Mouse (Mus musculus) urinary bladder, postnatal 14 days (tissue): ENCODE data around the gene Spop.
"Not testable (repeated sequence)": the region's sequence is repeated elsewhere in the genome, so short reads cannot be mapped to it uniquely, and the experiment has no call there.

Experiments used
- DNase-seq: peaks from one replicate; pipeline ENCODE4 v3.0.0; 2021; ENCODE audit warnings: low spot score

Gene Spop

DNA sequence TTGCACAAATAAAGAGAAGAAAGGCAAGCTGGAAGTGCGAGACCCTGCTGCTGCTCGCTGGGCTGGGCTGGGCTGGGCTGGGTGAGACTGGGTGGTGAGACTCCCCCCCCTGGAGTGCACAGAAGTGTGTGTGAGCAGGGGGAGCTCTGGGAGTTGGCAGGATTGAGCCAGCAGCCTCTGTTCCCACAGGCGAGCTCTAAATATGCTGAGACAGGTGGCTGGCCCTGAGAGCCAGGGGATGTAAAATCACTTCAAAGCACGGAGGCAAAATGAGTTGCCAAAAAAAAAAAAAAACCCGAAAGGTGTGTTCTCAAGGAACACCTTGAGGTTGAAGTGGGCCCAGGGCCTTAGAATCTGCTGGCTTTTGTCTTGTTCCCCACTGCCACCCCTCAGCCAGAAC, 22.1 kb upstream of the Spop start:
- no peak for DNase-seq

DNA sequence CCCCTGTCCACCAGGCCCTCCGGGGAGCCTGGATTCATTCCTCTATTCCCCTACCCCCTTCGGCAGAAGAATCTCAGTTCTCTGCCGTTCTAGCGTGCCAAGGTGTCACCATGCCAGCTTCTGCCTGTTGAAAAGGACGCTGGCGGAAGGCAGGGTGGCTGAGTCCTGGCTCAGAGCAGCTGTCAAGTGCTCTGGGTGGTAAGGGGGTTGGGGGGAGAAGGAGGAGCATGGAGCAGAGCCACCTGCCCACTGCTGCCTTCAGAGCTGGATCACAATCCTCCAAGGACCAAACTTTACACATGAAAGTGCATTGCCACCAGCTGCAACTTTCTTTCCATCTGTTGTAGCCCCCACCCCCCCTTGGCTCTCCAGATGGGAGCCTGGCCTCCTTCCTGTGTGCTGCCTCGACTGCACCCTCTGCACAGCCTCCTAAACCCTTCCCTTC, 21.6 kb upstream of the Spop start:
- no peak for DNase-seq

DNA sequence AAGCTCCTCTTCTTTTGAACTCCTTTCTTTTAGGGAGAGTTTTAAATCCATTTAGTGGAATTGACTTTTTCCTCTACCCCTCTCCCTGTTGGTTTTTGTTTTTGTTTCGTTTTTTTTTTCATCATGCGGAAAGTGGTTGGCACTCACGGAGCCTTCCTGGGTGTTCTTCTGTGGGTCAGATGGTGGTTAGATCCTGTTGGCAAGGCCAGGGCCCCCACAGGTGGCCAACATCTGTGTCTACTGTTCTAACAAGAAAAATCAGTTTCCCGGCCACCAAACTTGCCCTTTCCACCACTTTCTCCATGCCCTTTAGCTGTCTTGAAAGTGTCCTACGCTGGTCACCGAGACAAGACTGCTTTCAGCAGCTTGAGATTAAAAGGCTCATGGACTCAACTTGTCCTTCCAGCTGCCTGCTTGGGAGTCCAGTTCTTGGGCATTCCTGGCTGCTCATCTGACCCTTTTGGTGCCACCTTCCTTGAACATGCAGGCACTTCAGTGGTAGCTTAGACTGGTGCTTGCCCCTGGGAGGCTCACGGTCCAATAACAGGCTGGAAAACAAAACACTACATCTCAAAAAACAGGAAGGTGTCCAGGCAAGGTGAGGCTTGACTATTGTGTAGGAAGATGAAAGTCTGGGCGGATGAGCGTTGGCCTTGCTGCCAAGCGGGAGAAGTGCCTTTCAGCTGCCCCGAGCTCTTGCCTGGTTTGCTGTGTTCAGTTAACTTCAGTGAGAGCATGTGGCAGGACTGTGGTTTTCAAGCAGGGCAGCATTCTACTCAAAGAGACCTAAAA, 21.0 kb upstream of the Spop start:
- no peak for DNase-seq

DNA sequence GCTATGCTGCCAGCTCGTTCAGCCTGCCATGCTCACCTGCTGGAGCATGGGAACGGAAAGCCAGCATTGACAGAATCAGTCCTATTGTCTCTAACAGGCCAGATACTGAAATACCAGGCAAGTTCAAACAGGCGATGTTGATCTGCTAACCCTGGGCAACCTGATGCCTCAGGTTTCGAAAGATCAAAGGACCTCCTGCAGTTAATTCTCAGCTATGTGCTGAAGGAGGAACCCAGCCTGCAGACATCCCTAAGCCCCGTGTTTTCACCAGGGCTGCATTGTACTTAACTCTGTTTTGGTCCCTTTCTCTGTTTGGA, 20.4 kb upstream of the Spop start:
- no peak for DNase-seq

DNA sequence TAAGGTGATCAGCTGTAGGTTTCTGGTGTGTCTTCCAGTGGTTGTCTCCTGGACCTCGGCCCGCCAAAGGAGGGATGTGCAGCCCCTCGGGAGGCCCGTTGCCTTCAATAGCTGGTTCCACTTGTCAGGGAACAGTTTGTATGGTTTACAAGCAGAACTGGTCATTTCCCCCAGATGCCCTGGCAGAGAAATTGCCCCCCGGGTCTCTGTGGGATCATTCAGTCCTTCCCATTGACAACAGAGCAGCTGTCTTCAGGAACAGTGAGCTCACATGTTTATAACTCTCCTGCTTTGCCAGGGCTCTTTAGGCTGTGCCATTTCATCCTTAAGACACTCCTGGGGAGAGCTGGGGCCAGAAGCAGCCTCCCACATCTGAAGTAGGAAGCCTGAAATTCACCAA, 19.8 kb upstream of the Spop start:
- no peak for DNase-seq

DNA sequence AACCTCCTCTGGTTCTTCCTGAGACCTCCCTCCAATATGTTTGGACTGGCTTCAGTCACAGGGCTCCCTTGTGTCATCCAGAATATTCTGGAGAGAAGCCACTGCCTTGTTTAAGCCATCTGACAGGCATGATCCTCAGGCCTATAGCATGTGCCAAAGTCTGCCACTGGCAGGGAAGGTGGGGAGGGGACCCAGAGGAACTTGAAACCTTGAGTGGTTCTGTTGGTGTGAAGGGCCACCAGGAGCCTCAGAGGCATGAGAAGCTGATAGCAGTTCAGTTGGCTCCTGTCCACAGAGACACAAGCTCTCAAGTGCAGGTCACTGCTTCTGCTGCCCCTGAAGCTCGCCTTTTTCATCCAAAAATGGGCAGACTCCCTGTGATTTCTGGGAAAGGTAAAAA, 17.3 kb upstream of the Spop start:
- DNase-seq: no peak

DNA sequence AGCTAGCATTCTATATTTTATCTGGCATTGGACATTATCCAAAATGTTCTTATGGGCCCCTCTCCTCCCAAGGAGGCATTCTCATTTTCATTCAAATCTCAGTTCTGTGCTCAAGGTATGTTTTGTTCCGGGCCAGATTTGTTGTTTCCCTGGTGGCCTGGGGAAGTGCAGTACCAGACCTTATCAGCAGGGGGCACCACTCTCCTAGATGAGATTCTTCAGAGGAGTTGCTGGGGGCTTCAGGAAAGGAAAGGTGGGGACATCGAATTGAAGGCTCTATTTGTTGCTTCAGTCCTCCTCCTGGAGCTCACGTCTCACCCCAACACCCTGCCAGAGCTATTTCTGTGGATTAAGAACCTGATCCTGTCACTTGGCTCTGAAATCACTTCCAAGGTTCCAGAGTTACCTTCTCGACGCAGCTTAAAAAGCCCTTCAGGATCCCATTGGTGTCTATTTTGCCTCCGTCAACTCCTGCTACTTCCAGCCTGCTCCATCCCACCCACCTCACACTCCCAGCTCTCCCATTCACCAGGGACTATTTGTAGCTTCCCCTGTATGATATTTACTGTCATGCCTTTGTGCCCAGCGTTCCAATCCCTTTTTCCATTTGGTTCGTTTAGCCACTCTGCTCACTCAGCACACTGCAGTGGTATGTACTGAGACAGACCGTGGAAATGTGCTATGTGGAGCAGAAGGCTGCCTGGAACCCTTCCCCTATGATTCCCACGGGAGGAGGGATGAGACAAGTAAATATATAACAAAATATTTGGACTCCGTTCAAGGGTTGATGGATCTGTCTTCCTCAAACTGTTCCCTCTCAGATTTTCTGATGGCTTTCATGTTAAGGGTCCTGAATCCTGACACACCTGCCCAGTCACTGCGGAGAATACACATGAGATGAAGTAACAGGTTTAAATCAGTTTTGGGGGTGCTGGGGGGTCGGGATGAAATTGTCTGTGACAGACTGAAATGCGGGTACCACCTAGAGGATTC, 15.7 kb upstream of the Spop start:
- DNase-seq: peak; percentile 76

DNA sequence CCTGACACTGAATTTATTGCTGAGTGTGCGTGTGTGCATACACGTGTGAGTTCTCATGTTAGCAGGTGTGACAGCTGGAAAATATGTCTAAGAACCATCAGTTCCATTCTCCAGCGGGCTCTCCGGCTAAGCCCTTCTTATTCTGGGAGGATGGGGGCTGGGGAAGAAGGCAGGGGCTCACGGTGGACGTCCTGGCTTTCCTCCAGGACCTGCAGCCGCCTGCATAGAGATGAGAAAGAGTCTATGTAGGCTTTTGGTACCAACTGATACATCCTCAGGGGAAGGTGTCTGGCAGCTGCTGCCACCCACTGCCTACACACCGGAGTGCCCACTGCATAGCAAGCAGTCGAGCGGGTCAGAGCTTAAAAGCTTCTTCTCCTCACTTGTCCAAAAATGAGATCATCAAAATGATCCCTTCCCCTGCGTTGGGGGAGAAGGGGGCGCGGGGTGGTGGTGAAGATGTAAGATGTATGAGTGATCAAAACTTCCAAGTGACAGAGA, 14.3 kb upstream of the Spop start:
- no peak for DNase-seq

DNA sequence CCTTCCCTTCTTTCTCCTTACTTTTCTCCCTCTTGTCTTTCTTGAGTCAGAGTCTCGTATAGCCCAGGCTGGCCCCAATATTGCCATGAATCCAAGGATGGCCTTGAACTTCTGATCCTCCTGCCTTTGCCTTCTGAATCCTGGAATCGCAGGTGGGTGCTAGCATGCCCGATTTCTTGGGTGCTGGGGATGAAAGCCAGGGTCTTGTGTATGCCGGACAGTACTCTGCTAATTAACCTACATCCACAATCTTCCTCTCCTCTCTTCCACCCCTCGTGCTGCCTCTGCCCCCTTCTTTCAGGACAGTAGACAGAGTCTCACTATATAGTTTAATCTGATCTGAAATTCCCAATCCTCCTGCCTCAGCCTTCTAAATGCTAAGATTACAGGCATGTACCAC, 12.3 kb upstream of the Spop start:
- no peak for DNase-seq

DNA sequence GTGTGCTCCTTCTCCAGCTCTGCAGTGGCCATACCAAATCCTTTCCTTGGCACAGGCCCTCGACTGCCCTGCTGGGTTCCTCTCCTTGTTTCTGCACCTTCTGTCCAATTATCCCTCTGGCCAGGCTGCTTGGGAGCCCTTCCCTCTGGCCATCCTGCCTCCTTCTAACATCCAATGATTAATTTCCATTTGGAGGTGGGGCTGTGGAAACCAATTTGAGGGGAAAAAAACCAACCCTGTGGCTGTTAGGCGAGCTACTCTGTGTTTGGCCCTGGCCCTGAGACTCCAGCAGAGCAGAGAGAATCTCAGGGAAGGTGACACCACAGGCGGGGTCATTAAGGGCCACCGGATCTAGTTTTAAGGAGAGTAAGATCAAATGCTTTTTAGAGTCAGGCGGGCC, 11.7 kb upstream of the Spop start:
- DNase-seq: no peak

DNA sequence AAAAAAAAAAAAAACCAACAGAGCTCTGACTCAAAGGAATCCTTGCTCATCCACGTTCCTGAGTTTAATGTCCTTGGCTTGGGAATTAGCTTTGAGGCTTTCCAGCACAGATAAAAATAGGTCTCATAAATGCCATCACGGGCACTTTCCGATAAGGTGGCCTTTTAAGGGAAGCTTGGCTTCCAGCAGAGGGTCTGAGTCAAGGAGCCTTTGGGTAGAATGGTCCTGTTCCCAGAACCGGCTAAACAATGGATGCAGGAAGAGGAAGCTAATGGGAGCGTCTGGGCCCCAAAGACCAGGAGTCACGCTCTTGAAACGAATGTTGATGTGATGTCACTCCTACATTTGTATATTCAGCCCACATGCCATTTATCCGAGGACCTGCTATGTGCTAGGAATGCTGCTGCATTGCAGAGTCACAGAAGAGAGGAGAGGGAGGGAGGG, 11.2 kb upstream of the Spop start:
- no peak for DNase-seq

DNA sequence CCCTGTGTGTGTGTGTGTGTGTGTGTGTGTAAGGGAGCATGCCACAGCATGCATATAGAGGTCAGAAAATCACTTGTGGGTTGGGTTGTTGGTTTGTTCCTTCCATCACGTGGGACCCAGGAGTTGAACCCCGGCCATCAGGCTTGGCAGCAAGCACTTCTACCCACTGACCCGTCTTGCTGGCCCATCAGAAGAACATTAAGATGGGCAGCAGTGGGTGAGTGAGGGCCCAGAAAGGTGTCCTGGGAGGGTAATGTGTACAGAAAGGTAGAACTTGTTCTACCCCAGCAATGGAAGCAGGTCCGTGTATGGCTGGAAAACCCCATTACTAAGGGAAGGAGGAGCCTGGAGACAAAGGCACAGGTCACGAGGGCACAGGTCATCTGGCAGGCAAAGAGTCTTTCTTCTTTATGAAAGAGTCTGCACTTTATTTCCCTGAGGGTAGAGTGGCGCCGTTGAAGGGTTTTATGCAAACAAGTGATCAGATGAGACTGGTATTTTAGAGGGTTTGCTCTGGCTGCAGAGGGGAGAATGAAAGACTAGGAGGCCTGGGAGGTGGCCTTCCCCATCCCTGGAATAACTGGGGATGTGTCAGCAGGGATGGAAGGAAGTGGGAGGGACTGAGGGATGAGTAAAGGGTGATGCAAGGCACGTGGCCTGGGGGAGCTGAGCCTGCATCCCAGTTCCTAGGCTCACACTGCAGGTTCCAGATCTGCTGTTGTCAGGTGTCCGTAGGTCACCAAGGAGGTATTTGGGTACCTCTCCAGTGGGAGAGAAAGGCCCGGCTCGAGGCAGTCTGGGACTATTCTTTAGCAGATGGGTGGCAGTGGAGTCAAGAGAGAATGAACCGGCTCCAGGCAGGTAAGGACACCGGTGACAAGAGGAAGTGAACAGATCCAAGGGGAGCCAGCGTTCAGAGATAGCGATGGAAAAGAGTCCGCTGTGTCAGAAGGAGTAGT, 10.2 kb upstream of the Spop start:
- DNase-seq: no peak

DNA sequence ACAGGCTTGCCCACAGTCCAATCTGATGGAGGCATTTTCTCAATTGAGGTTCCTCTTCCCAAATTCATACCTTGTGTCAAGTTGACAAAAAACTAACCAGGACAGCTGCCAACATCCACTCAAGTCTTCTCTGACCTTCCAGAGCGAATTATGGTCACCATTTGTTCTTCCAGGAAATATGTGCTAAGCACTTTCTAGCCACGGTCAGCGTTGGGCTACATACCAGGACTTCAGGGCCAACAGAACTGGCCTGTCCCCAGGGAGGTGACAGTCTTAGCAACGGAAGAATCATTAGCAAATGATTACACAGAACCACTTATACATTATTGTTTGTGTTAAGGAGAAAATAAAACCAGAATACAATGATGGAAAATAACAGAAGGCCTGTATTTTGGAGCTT, 8.1 kb upstream of the Spop start:
- DNase-seq: no peak

DNA sequence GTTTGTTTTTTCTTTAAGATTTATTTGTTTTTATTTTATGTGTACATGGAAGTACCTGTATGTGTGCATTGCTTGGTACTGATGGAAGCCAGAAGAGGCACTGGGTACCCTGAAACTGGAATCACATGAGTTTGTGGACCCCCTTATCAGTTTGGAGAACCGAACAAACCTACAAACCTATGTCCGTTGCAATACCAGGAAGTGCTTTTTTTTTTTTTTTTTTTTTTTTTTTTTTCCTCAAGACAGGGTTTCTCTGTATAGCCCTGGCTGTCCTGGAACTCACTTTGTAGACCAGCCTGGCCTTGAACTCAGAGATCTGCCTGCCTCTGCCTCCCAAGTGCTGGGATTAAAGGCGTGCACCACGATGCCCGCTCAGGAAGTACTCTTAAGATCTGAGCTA, 7.5 kb upstream of the Spop start:
- DNase-seq: not testable (repeated sequence)

DNA sequence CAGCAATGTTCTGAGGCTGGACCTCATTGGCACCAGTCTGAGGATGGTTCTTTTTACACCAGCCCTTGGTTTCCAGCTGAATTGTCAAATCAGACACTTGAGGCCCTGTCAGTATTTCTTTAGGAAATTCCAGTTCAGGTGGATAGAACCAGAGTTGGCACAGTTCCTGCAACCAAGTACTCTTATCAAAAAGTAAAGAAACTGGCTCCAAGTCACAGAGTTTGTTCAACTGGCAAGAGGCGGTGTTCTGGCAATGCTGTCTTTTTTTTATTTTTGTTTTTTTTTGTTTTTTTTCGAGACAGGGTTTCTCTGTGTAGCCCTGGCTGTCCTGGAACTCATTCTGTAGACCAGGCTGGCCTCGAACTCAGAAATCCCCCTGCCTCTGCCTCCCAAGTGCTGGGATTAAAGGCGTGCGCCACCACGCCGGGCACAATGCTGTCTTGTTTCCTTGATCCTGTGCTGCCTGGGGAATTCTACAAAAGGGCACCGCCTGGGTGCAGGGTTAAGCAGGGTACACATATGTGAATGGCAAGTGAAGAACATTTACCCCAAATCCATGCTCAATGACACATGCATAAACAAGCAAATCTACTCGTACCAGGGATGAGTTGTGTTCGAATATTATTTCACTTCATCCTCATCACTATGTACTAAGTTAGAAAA, 4.3 kb upstream of the Spop start:
- DNase-seq: no peak

DNA sequence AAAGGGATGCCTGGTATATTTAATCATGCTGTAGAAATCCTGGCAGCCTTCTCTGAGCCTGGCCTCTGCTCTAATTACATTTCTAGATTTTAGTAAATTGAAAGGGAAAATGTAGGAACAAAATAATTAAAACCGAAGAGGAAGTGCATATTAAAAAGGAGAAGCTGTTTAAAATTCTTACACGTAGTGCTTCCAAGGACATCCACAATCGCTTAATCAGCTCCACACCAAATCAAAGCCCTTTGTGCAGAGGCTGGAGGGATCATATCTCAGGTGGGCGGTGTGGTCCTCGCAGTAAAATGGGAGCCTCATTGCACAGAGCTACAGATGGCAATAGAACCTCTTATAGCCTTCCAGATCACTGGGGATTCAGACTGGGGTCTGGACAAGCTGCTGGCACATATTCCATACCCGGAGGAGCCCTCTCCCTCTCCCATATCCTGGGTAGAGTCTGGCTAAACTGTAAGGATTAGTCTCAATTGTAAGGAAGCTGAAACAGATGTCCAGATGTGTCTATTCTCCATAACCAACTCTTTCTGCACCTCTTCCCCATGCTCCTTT, 2.3 kb upstream of the Spop start:
- no peak for DNase-seq

DNA sequence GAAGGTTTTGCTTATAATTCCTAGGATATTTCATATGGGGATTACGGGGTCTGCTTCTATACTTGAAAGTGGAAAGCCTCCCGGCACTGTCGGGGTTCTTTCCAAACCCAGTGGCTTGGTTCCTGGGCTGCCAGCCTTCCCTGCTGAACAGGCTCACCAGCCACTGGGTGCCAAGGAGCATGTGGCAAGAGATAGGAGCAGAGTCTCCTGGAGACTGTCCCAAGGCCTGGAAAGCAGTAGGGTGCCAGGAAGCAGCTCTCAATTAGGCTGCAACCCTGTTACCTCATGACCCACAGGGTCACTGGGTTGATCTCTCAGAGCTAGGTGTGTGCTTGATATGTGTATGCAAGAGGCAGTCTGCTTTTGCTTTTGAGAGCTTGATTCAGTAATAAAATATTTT, 1.3 kb upstream of the Spop start:
- no peak for DNase-seq

DNA sequence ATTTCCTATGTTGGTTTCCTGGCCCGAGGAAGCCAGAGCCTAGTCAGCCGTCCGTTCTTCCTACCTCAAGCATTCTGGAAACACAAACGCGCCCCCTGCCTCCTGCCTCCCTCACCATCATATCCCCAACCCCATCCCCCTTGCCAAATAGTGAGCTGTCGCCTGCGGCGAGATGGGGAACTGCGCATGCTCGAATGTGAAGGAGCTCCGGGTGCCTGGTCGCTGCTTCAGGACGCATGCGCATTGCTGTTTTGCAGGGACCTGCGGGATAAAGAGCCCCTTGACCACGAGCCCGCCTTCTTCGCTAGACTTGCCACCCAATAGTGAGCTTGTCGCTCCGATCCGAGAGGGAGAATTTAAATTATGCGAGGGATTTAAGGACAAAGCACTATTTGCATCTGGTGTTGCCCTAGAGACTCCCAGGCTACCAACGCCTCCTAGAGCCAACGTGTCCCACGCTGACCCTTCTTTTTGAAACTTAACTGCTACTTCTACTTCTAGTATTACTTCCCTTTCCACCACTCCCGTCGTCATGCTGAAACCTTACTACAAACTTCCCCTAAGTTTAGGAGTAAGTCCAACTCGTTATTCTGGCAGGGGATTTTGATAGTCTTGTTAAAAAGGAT, 769 bp downstream of the Spop start:
- DNase-seq: peak; percentile 97

DNA sequence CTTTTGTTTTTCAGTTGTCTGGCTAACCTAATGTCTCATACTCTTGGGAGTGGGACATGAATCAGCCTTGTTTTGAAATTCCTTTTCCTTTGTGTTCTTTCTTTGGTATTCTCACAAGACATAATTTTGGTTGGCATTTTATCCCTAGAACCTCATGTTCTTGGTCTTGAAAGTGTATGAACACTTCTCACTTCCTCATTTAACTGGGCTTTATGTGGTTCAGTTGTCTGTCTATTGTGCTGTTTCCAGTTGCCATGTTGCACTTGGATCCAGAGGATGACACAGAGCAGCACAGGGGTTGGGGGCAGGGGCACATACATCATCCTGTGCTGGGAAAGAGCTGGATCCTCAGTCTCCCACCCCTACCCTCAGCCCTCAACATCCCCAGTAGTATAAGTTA, 2.1 kb downstream of the Spop start:
- DNase-seq: no peak

DNA sequence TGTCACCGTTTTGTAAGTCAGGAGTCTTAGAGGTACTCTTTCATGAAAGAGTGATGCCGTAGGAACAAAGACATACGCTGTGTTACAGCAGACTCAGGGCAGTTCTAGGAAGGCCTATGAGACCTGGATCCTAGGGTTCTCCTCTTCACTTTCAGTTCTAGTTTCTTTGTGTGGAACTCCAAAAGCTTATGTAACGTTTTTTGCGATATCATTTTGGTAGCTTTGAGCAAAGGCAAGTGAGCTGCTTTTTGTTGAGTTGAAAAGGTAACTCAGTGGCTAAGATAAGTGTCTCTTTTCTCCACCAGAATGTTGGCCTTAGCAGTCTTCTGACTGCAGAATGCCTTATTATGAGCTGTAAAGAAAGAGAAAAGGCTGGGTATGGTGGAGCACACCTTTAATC, 3.5 kb downstream of the Spop start:
- DNase-seq: no peak
